Mouse (Mus musculus) hindbrain, postnatal 0 days (tissue): Measurements from ENCODE around the gene Tbc1d14. TPM values are rescaled to one million over a fixed set of nuclear protein-coding genes. Genes with fewer than 3 reads are reported as not detected.

Source experiments
- ATAC-seq: fragments of 200-750 bp; cut with Nextera tagmentation; 2 replicates; pipeline ENCODE4 v1.8.0; 2017; ENCODE audit warnings: mild to moderate bottlenecking, moderate TSS enrichment, moderate library complexity
- DNase-seq: peaks from one replicate; pipeline ENCODE4 v3.0.0-alpha.2; 2015; ENCODE audit warnings: low spot score
- H3K27ac ChIP-seq: fragments of 300-500 bp; sonication (generic); 2 replicates; pipeline ENCODE4 v1.5.1; 2014; ENCODE audit warnings: mild to moderate bottlenecking
- H3K27me3 ChIP-seq: fragments of 300-500 bp; sonication (generic); 2 replicates; pipeline ENCODE4 v1.6.1; 2014; ENCODE audit warnings: low read length, mixed read lengths; ENCODE audit not compliant: insufficient read depth
- H3K36me3 ChIP-seq: fragments of 300-500 bp; sonication (generic); 2 replicates; pipeline ENCODE4 v1.6.1; 2014; ENCODE audit warnings: low read length, mixed read lengths; ENCODE audit not compliant: insufficient read depth
- H3K4me1 ChIP-seq: fragments of 300-500 bp; sonication (generic); 2 replicates; pipeline ENCODE4 v1.6.1; 2014; ENCODE audit warnings: antibody characterized with exemption, low read length, mixed read lengths; ENCODE audit not compliant: insufficient read depth
- H3K4me2 ChIP-seq: fragments of 300-500 bp; sonication (generic); 2 replicates; pipeline ENCODE4 v1.6.1; 2014; ENCODE audit warnings: low read depth, mild to moderate bottlenecking, low read length, moderate library complexity, mixed read lengths
- H3K4me3 ChIP-seq: fragments of 300-500 bp; sonication (generic); 2 replicates; pipeline ENCODE4 v1.5.1; 2014; ENCODE audit warnings: low read length
- H3K9ac ChIP-seq: fragments of 300-500 bp; sonication (generic); replicated peaks from 2 replicates; pipeline ENCODE4 v1.6.1; 2014; ENCODE audit warnings: mild to moderate bottlenecking, low read length, moderate library complexity, mixed read lengths
- H3K9me3 ChIP-seq: fragments of 300-500 bp; sonication (generic); 2 replicates; pipeline ENCODE4 v1.6.1; 2016; ENCODE audit warnings: low read length, mixed read lengths
- CTCF ChIP-seq: IDR thresholded peaks from 2 replicates; pipeline ENCODE4 v1.5.1; 2016; ENCODE audit warnings: antibody characterized with exemption, control low read depth, low read depth
- WGBS: fragments of 180-500 bp; shearing (Covaris S2); extraction: QIAGEN DNeasy Blood & Tissue Kit; methylation state at CpG from one replicate; pipeline ENCODE4 v1.1.7; 2014; 5-methylcytosine and 5-hydroxymethylcytosine counted together
- polyA plus RNA-seq: library from polyadenylated mRNA; unstranded; fragments of >200 nt; fragmentation: Nextera tagmentation; extraction: Ambion mirVana; gene quantifications from 2 replicates; pipeline ENCODE4 v1.2.1, GENCODE M21; 2015
- total RNA-seq: library from RNA; depleted of rRNA; stranded (reverse); fragments of >200 nt; gene quantifications from 2 replicates; pipeline ENCODE4 v1.2.3, GENCODE M21; 2014

The Tbc1d14 gene
- total and polyA plus RNA-seq, 2 experiments from 2014 or later, result 22.9 to 46.4 TPM

DNA sequence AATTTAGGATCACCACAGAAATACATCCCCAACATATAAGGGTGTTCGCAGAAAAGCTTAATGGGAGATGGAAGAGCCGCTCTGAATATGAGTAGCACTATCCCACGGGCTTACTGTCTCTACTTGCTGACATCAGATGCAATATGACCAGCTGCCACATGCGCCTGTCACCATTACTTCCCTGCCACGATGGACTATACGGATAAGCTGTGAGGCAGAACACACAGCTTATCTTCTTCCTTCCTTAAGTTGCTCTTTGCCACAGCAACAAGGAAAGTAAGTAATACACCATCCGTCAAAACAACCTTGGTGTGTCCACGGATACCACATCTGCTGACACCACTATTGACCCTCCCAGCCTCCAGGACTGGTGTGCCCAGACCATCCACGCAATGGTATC, 28.5 kb downstream of the Tbc1d14 start:
- no peak for ATAC-seq
- Histone ChIP-seq H3K4me1 (no peaks in the 10 kb centered on the region), H3K27ac (no peak overlapping the region), H3K4me2 (no peak overlapping the region), H3K9me3 (no peaks in the 10 kb centered on the region), H3K4me3 (no peak overlapping the region), H3K27me3 (no peaks in the 10 kb centered on the region), H3K9ac (no peak overlapping the region), H3K36me3 (no peaks in the 10 kb centered on the region)
- DNase-seq, result no peak
- no peak for TF ChIP-seq CTCF
- WGBS, result 85% methylated on average over 9 of the region's 9 CpGs

- no peaks in the 10 kb centered on the region for H3K4me1 ChIP-seq
- no peaks in the 10 kb centered on the region for H3K36me3 ChIP-seq
- no peak overlapping the region for H3K4me3 ChIP-seq
- no peaks in the 10 kb centered on the region for H3K9me3 ChIP-seq
- no peak for TF ChIP-seq CTCF
- no peak overlapping the region for H3K4me2 ChIP-seq
- no peak overlapping the region for H3K27ac ChIP-seq
- no peak for DNase-seq
- 74% methylated on average over 6 of the region's 6 CpGs for WGBS
- ATAC-seq, result no peak
- no peak overlapping the region for H3K9ac ChIP-seq
- H3K27me3 ChIP-seq, result no peaks in the 10 kb centered on the region
These were observed 29.3 kb downstream of the Tbc1d14 start for GRCm38 (mm10) chr5:36563741-36564140.

DNA sequence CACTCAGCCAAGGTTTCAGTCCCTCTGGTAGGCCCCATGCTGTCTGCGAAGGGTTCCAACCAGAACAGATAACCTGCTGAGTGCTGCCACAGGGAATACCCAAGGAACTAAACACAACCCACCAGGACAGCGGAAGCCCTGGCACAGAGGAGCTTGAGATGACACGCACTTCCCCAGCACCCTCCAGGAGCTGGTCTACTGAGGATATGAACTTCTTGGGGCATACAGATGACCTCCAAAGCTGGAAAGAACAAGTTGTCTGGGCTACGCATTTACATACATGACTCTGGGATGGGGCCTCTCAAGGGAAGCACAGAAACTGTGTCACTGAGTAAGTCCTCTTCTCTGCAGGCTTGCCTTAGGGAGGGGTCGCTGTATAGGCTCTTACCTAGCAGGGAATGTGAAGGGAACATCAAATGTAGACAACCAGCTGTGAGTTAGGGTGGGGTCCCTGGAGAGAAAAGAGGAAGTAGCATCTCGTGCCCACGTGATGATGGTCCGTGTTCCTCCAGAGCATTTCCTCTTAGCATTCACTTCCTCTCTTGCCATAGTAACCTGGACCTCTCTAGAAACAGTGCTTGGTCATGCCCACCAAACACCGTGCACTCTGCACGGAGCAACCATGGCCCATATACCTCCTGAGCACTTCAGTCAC, 30.2 kb downstream of the Tbc1d14 start:
- no peaks in the 10 kb centered on the region for H3K36me3 ChIP-seq
- H3K4me1 ChIP-seq, result no peaks in the 10 kb centered on the region
- no peak overlapping the region for H3K4me3 ChIP-seq
- DNase-seq (no peak), ATAC-seq (no peak)
- no peaks in the 10 kb centered on the region for H3K27me3 ChIP-seq
- H3K9ac ChIP-seq, result no peak overlapping the region
- no peaks in the 10 kb centered on the region for H3K9me3 ChIP-seq
- no peak for TF ChIP-seq CTCF
- 87% methylated on average over 10 of the region's 10 CpGs for WGBS
- H3K27ac ChIP-seq, result no peak overlapping the region
- H3K4me2 ChIP-seq, result no peak overlapping the region

GRCm38 (mm10) chr5:36561509-36561908, 31.6 kb downstream of the Tbc1d14 start:
- Histone ChIP-seq H3K36me3 (no peaks in the 10 kb centered on the region), H3K4me3 (no peak overlapping the region), H3K27me3 (no peaks in the 10 kb centered on the region), H3K4me2 (no peak overlapping the region), H3K4me1 (peaks cover 6% of the 10 kb centered on the region; the same call in 1 of the 2 replicates), H3K9ac (no peak overlapping the region), H3K27ac (no peak overlapping the region), H3K9me3 (no peaks in the 10 kb centered on the region)
- no peak for ATAC-seq
- 83% methylated on average over 4 of the region's 4 CpGs for WGBS
- no peak for DNase-seq
- TF ChIP-seq CTCF, result no peak

- Histone ChIP-seq H3K4me3 (no peak overlapping the region), H3K36me3 (no peaks in the 10 kb centered on the region), H3K27ac (no peak overlapping the region), H3K27me3 (no peaks in the 10 kb centered on the region), H3K9me3 (no peaks in the 10 kb centered on the region), H3K4me1 (peaks cover 6% of the 10 kb centered on the region; the same call in 1 of the 2 replicates), H3K4me2 (no peak overlapping the region), H3K9ac (no peak overlapping the region)
- DNase-seq (no peak), ATAC-seq (no peak)
- TF ChIP-seq CTCF, result no peak
- 93% methylated on average over 4 of the region's 4 CpGs for WGBS
These were observed 32.6 kb downstream of the Tbc1d14 start for GRCm38 (mm10) chr5:36560490-36560889.

- DNase-seq (no peak), ATAC-seq (no peak)
- Histone ChIP-seq H3K4me2 (no peak overlapping the region), H3K9ac (no peak overlapping the region), H3K4me1 (peaks cover 6% of the 10 kb centered on the region; the same call in 1 of the 2 replicates), H3K27me3 (no peaks in the 10 kb centered on the region), H3K27ac (no peak overlapping the region), H3K9me3 (no peaks in the 10 kb centered on the region), H3K4me3 (no peak overlapping the region), H3K36me3 (no peaks in the 10 kb centered on the region)
- 89% methylated on average over 6 of the region's 6 CpGs for WGBS
- no peak for TF ChIP-seq CTCF
These were observed 33.4 kb downstream of the Tbc1d14 start for GRCm38 (mm10) chr5:36559510-36560235.

DNA sequence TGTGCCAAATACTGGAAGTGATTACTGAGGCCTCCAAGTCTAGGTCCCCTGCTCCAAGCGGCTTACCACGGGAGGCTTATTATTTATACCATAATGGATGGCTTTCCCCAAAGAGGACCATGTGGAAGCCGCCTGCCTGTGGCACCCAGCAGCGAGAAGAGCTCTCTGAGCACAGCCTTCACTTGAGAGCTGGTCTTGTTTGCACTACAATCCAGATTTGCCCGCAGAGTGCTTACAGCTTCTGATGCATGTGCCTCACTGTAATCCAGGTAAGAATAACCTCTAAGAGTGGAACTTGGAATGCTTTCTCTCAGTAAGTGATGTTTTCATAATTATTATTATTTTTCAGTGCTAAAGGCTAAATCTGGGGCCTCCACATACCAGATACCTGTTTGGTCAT, 34.0 kb downstream of the Tbc1d14 start:
- H3K4me3 ChIP-seq, result no peak overlapping the region
- WGBS, result 72% methylated on average over 5 of the region's 5 CpGs
- no peaks in the 10 kb centered on the region for H3K27me3 ChIP-seq
- ATAC-seq, result no peak
- no peaks in the 10 kb centered on the region for H3K9me3 ChIP-seq
- no peak overlapping the region for H3K27ac ChIP-seq
- H3K4me2 ChIP-seq, result no peak overlapping the region
- no peak for TF ChIP-seq CTCF
- DNase-seq, result no peak
- H3K4me1 ChIP-seq, result peaks cover 6% of the 10 kb centered on the region; the same call in 1 of the 2 replicates
- H3K36me3 ChIP-seq, result no peaks in the 10 kb centered on the region
- H3K9ac ChIP-seq, result no peak overlapping the region
